Mouse (Mus musculus) R1 (cell line): ENCODE measurements around the gene Aoah.

ENCODE experiments used
- DNase-seq: peaks from one replicate; pipeline ENCODE4 v3.0.0-alpha.2; 2018; ENCODE audit warnings: low read depth, low spot score

Gene Aoah

GRCm38 (mm10) chr13:20905195-20905594 lies 111.3 kb downstream of the Aoah start:
- no peak for DNase-seq

- DNase-seq = peak; percentile 32
Observed at GRCm38 (mm10) chr13:20916698-20917511, 123.0 kb downstream of the Aoah start.

- no peak for DNase-seq
Observed at GRCm38 (mm10) chr13:20920401-20920800, 126.5 kb downstream of the Aoah start.

- peak; percentile 95 for DNase-seq
Observed at GRCm38 (mm10) chr13:20936016-20936415, 142.1 kb downstream of the Aoah start.

GRCm38 (mm10) chr13:20937452-20937851 lies 143.5 kb downstream of the Aoah start:
- peak; percentile 76 for DNase-seq

- DNase-seq = peak; percentile 72
Observed at GRCm38 (mm10) chr13:20939099-20939498, 145.2 kb downstream of the Aoah start.

- peak; percentile 64 for DNase-seq
Observed at GRCm38 (mm10) chr13:20940389-20940788, 146.5 kb downstream of the Aoah start.

- DNase-seq = no peak
Observed at GRCm38 (mm10) chr13:20941707-20942106, 147.8 kb downstream of the Aoah start.

- no peak for DNase-seq
Observed at GRCm38 (mm10) chr13:20963086-20963485, 169.2 kb downstream of the Aoah start.

- no peak for DNase-seq
Observed at GRCm38 (mm10) chr13:20981234-20982230, 187.6 kb downstream of the Aoah start.

- peak; percentile 82 for DNase-seq
Observed at GRCm38 (mm10) chr13:20985510-20985909, 191.6 kb downstream of the Aoah start.

- peak; percentile 78 for DNase-seq
Observed at GRCm38 (mm10) chr13:20985961-20986360, 192.0 kb downstream of the Aoah start.

- no peak for DNase-seq
Observed at GRCm38 (mm10) chr13:21005238-21005637, 211.3 kb downstream of the Aoah start.

- DNase-seq = no peak
Observed at GRCm38 (mm10) chr13:21005642-21006320, 211.9 kb downstream of the Aoah start.

GRCm38 (mm10) chr13:21006321-21006653 lies 212.4 kb downstream of the Aoah start:
- DNase-seq = no peak

GRCm38 (mm10) chr13:21013659-21014058 lies 219.7 kb downstream of the Aoah start:
- DNase-seq = no peak

- DNase-seq = no peak
Observed at GRCm38 (mm10) chr13:21024831-21025230, 230.9 kb downstream of the Aoah start.

- no peak for DNase-seq
Observed at GRCm38 (mm10) chr13:21033176-21033575, 239.3 kb downstream of the Aoah start.

GRCm38 (mm10) chr13:21035011-21035410 lies 241.1 kb downstream of the Aoah start:
- peak; percentile 43 for DNase-seq

GRCm38 (mm10) chr13:21035981-21036380 lies 242.1 kb downstream of the Aoah start:
- DNase-seq = no peak

GRCm38 (mm10) chr13:21040589-21041199 lies 246.8 kb downstream of the Aoah start:
- no peak for DNase-seq
